Mouse (Mus musculus): ENCODE measurements around the gene Tnfrsf13b.
"Not testable (repeated sequence)": the region's sequence is repeated elsewhere in the genome, so short reads cannot be mapped to it uniquely, and the experiment has no call there.

Gene Tnfrsf13b

GRCm38 (mm10) chr11:61129305-61129704 is 2.8 kb downstream of the Tnfrsf13b start:
- no peak for DNase-seq

- not testable (repeated sequence) for DNase-seq
Observed at GRCm38 (mm10) chr11:61130646-61131045, 4.1 kb downstream of the Tnfrsf13b start.

- no peak for DNase-seq
Observed at GRCm38 (mm10) chr11:61132943-61133342, 6.4 kb downstream of the Tnfrsf13b start.

- no peak for DNase-seq
Observed at GRCm38 (mm10) chr11:61141693-61142092, 15.1 kb downstream of the Tnfrsf13b start.

GRCm38 (mm10) chr11:61142262-61142661 is 15.7 kb downstream of the Tnfrsf13b start:
- DNase-seq: no peak

GRCm38 (mm10) chr11:61142941-61143530 is 16.5 kb downstream of the Tnfrsf13b start:
- no peak for DNase-seq

- peak; percentile 25 for DNase-seq
Observed at GRCm38 (mm10) chr11:61143564-61144469, 17.3 kb downstream of the Tnfrsf13b start.

GRCm38 (mm10) chr11:61145551-61145950 is 19.0 kb downstream of the Tnfrsf13b start:
- peak; percentile 64 for DNase-seq

- peak; percentile 81 for DNase-seq
Observed at GRCm38 (mm10) chr11:61146645-61147299, 20.2 kb downstream of the Tnfrsf13b start.

GRCm38 (mm10) chr11:61147300-61147683 is 20.7 kb downstream of the Tnfrsf13b start:
- DNase-seq: peak; percentile 75

- DNase-seq: no peak
Observed at GRCm38 (mm10) chr11:61150233-61151001, 23.9 kb downstream of the Tnfrsf13b start.

GRCm38 (mm10) chr11:61155727-61156126 is 29.2 kb downstream of the Tnfrsf13b start:
- DNase-seq: peak; percentile 38

GRCm38 (mm10) chr11:61158141-61158540 is 31.6 kb downstream of the Tnfrsf13b start:
- DNase-seq: no peak

GRCm38 (mm10) chr11:61159796-61160732 is 33.5 kb downstream of the Tnfrsf13b start:
- DNase-seq: no peak

- DNase-seq: no peak
Observed at GRCm38 (mm10) chr11:61161121-61161520, 34.6 kb downstream of the Tnfrsf13b start.

- DNase-seq: no peak
Observed at GRCm38 (mm10) chr11:61162776-61163175, 36.2 kb downstream of the Tnfrsf13b start.

GRCm38 (mm10) chr11:61163341-61163740 is 36.8 kb downstream of the Tnfrsf13b start:
- DNase-seq: no peak

GRCm38 (mm10) chr11:61164366-61164765 is 37.8 kb downstream of the Tnfrsf13b start:
- DNase-seq: no peak

- DNase-seq: no peak
Observed at GRCm38 (mm10) chr11:61164881-61165280, 38.3 kb downstream of the Tnfrsf13b start.

- no peak for DNase-seq
Observed at GRCm38 (mm10) chr11:61170184-61170583, 43.6 kb downstream of the Tnfrsf13b start.

- DNase-seq: peak; percentile 19
Observed at GRCm38 (mm10) chr11:61173477-61173876, 46.9 kb downstream of the Tnfrsf13b start.
